Comparison of ENCODE assay signal across 11 mouse cellular contexts in genomic region chr14:54575031-54575430, GRCm38 (mm10). TPM values are rescaled to one million over a fixed set of nuclear protein-coding genes. Genes with fewer than 3 reads are reported as not detected.
DNase-seq lines count a peak whose midpoint lies in the region; ATAC-seq and TF ChIP-seq lines count a peak whose summit lies in the region.
"Had no signal": no experiment of that assay in that cellular context is flagged by ENCODE, and none has a peak within 500 bp of the region (broad histone marks: within the 10 kb centered on the region; RNA-seq: fewer than 3 reads in every experiment).

No protein-coding gene starts in this region.

- peak; percentile 71 for DNase-seq in heart, adult 11 months
- DNase-seq in heart, adult 9 months (ENCODE audit: low spot score in 2 of 2): no peak
- DNase-seq in hindbrain, embryonic 10.5 days (ENCODE audit: low spot score): no peak
- no peak for DNase-seq in liver, postnatal 0 days
- DNase-seq in urinary bladder, postnatal 14 days (ENCODE audit: low spot score): no peak
- no peak for DNase-seq in left cerebral cortex, adult 2 months (ENCODE audit: extremely low spot score in 1 of 2, low spot score in 2 of 2)
- DNase-seq in layer of hippocampus, adult 9-11 months: no peak

- no peak for ATAC-seq in liver, postnatal 0 days

- H3K4me2 ChIP-seq in liver, postnatal 0 days (ENCODE audit: low read depth, low read length): peak overlapping the region; percentile 97

- peak overlapping the region; percentile 97 for H3K4me3 ChIP-seq in E14TG2a.4 (replicated peaks; ENCODE audit: low read length)
- H3K4me3 ChIP-seq in hindbrain, embryonic 10.5 days: peak overlapping the region; percentile 95
- H3K4me3 ChIP-seq in liver, postnatal 0 days (ENCODE audit: low read depth, low read length): peak overlapping the region; percentile 67
- H3K4me3 ChIP-seq in left cerebral cortex, adult 2 months: no peak overlapping the region; the same call in 1 of the 2 replicates

- H3K9me3 ChIP-seq in E14TG2a.4 (ENCODE audit: low read length): no peaks in the 10 kb centered on the region
- H3K9me3 ChIP-seq in hindbrain, embryonic 10.5 days: no peaks in the 10 kb centered on the region
- no peaks in the 10 kb centered on the region for H3K9me3 ChIP-seq in liver, postnatal 0 days (ENCODE audit: low read length)

- no peak for TF ChIP-seq CTCF in E14TG2a.4 (conservative IDR thresholded peaks at IDR 0.05; ENCODE audit: low read length)
- TF ChIP-seq CTCF in liver, postnatal 0 days (IDR thresholded peaks at IDR 0.05; ENCODE audit: low read depth): no peak
- no peak for TF ChIP-seq CTCF in left cerebral cortex, adult 2 months (IDR thresholded peaks at IDR 0.05)

- H3K9ac ChIP-seq in liver, postnatal 0 days (replicated peaks): no peak overlapping the region; the same call in 1 of the 2 replicates

- peaks cover 53% of the 10 kb centered on the region for H3K36me3 ChIP-seq in E14TG2a.4 (ENCODE audit: insufficient read depth, low read length)
- peaks cover 44% of the 10 kb centered on the region for H3K36me3 ChIP-seq in hindbrain, embryonic 10.5 days
- H3K36me3 ChIP-seq in liver, postnatal 0 days (replicated peaks; ENCODE audit: insufficient read depth, low read length): no peaks in the 10 kb centered on the region; the same call in 1 of the 2 replicates

- H3K4me1 ChIP-seq in E14TG2a.4 (replicated peaks; ENCODE audit: low read depth, low read length): peaks cover 69% of the 10 kb centered on the region
- peaks cover 75% of the 10 kb centered on the region for H3K4me1 ChIP-seq in hindbrain, embryonic 10.5 days (replicated peaks)
- peaks cover 54% of the 10 kb centered on the region for H3K4me1 ChIP-seq in liver, postnatal 0 days (ENCODE audit: insufficient read depth)

- WGBS in hindbrain, embryonic 10.5 days: 2% methylated on average over 8 of the region's 8 CpGs
- WGBS in liver, postnatal 0 days (ENCODE audit: insufficient replicate concordance): 21% methylated on average over 8 of the region's 8 CpGs

- H3K27ac ChIP-seq in hindbrain, embryonic 10.5 days: peak overlapping the region; percentile 96
- 0 out of 2 replicates have a peak overlapping the region, but pooled peaks have one; percentile 5 for H3K27ac ChIP-seq in liver, postnatal 0 days (ENCODE audit: low read depth)
- H3K27ac ChIP-seq in left cerebral cortex, adult 2 months: no peak overlapping the region

- no peak for TF ChIP-seq EP300 in liver, postnatal 0 days (IDR thresholded peaks at IDR 0.05; ENCODE audit: low read depth)

- intact Hi-C loops in left cerebral cortex, adult 2 months (cut with DNase I): no loop called here

- no peaks in the 10 kb centered on the region for H3K27me3 ChIP-seq in E14TG2a.4 (ENCODE audit: insufficient read depth, low read length)
- no peaks in the 10 kb centered on the region for H3K27me3 ChIP-seq in hindbrain, embryonic 10.5 days (ENCODE audit: insufficient read depth, poor library complexity, severe bottlenecking)
- peaks cover 41% of the 10 kb centered on the region for H3K27me3 ChIP-seq in liver, postnatal 0 days (ENCODE audit: insufficient read depth, low read length)

RNA-seq across cellular contexts. Expression of gene Ajuba, which starts 2.3 kb away (rescaled TPM):
- 66.2 and 81.3 TPM in 2 replicates for polyA plus RNA-seq in hindbrain, embryonic 10.5 days (2016; fragmentation: Nextera tagmentation; extraction: Ambion mirVana)
- polyA plus RNA-seq in liver, postnatal 0 days (2015; fragmentation: Nextera tagmentation; extraction: Ambion mirVana): 6.6 and 11.1 TPM in 2 replicates
- total RNA-seq in left cerebral cortex, adult 2 months (2021): 1 to 10 TPM; 1.3 to 2.8 TPM
- polyA plus RNA-seq: erythroblast, embryonic 14.5 days had no signal

RNA-seq across cellular contexts. Expression of gene Haus4, which starts 20.6 kb away (rescaled TPM):
- polyA plus RNA-seq in hindbrain, embryonic 10.5 days (2016; fragmentation: Nextera tagmentation; extraction: Ambion mirVana): 47.5 and 55.0 TPM in 2 replicates
- 33.2 and 35.1 TPM in 2 replicates for polyA plus RNA-seq in liver, postnatal 0 days (2015; fragmentation: Nextera tagmentation; extraction: Ambion mirVana)
- 1 to 10 TPM; 2.2 to 2.7 TPM for total RNA-seq in left cerebral cortex, adult 2 months (2021)

RNA-seq across cellular contexts. Expression of gene 4931414P19Rik, which starts 30.8 kb away (rescaled TPM):
- 8.3 and 9.5 TPM in 2 replicates for polyA plus RNA-seq in hindbrain, embryonic 10.5 days (2016; fragmentation: Nextera tagmentation; extraction: Ambion mirVana)
- 1.2 and 1.4 TPM in 2 replicates for polyA plus RNA-seq in liver, postnatal 0 days (2015; fragmentation: Nextera tagmentation; extraction: Ambion mirVana)
- total RNA-seq in left cerebral cortex, adult 2 months (2021): 1 to 10 TPM; 8.3 to 9.0 TPM

RNA-seq across cellular contexts. Expression of gene Psmb5, which starts 42.8 kb away (rescaled TPM):
- polyA plus RNA-seq in hindbrain, embryonic 10.5 days (2016; fragmentation: Nextera tagmentation; extraction: Ambion mirVana): 500 and 517 TPM in 2 replicates
- 148 and 157 TPM in 2 replicates for polyA plus RNA-seq in liver, postnatal 0 days (2015; fragmentation: Nextera tagmentation; extraction: Ambion mirVana)
- total RNA-seq in left cerebral cortex, adult 2 months (2021): 100 to 1,000 TPM; 166 to 167 TPM

RNA-seq across cellular contexts. Expression of gene Psmb11, which starts 46.2 kb away (rescaled TPM):
- polyA plus RNA-seq in hindbrain, embryonic 10.5 days (2016; fragmentation: Nextera tagmentation; extraction: Ambion mirVana): 0.04 and 0.16 TPM in 2 replicates
- not detected in 2 replicates for polyA plus RNA-seq in liver, postnatal 0 days (2015; fragmentation: Nextera tagmentation; extraction: Ambion mirVana)
- not detected for total RNA-seq in left cerebral cortex, adult 2 months (2021)
- total RNA-seq: adrenal gland, postnatal 25 days had no signal
- polyA plus RNA-seq: erythroblast, embryonic 14.5 days; spleen, adult 2 months had no signal
